Mouse (Mus musculus) CH12.LX (cell line): Measurements from ENCODE around the gene Mdga1. TPM values are rescaled to one million over a fixed set of nuclear protein-coding genes. Genes with fewer than 3 reads are reported as not detected.

Source experiments
- DNase-seq: peaks from one replicate; pipeline ENCODE4 v3.0.0-alpha.2; 2013; ENCODE audit errors: extremely low read depth
- H3K27ac ChIP-seq: 2 replicates; pipeline ENCODE4 v1.5.1; 2012; ENCODE audit warnings: low read depth, mild to moderate bottlenecking, control low read depth, moderate library complexity; ENCODE audit not compliant: insufficient read depth
- H3K27me3 ChIP-seq: replicated peaks from 2 replicates; pipeline ENCODE3; 2012; ENCODE audit warnings: inconsistent platforms
- H3K36me3 ChIP-seq, 2 experiments: replicated peaks in 1 of 2; 2 replicates each; pipeline versions ENCODE3 to v1.6.1; 2012; ENCODE audit warnings: inconsistent platforms in 1 of 2, low read length in 1 of 2, mild to moderate bottlenecking in 1 of 2, mixed read lengths in 1 of 2, moderate library complexity in 1 of 2; ENCODE audit not compliant: control insufficient read depth in 1 of 2, insufficient read depth in 1 of 2
- H3K4me1 ChIP-seq, 2 experiments: 2 replicates each; pipeline ENCODE4 v1.6.1; 2012; ENCODE audit warnings: inconsistent platforms in 1 of 2, moderate library complexity in 1 of 2; ENCODE audit not compliant: insufficient read depth in 2 of 2, control insufficient read depth in 1 of 2
- H3K4me2 ChIP-seq: 2 replicates; pipeline ENCODE4 v1.6.1; 2012; ENCODE audit warnings: low read depth, mild to moderate bottlenecking, control low read depth; ENCODE audit not compliant: poor library complexity, insufficient read depth, severe bottlenecking
- H3K4me3 ChIP-seq, 3 experiments: fragments of 150-350 bp in 1 of 3; sonication (generic) in 1 of 3; replicated peaks in 1 of 3; 2 replicates each; pipeline versions ENCODE3 to v1.5.1; 2011 to 2012; ENCODE audit warnings: low read depth in 2 of 3, low read length in 2 of 3, mild to moderate bottlenecking in 2 of 3, moderate library complexity in 2 of 3, control low read depth in 1 of 3, improper control_type of control experiment in 1 of 3, inconsistent platforms in 1 of 3, mixed read lengths in 1 of 3; ENCODE audit not compliant: poor library complexity in 1 of 3
- H3K79me2 ChIP-seq: replicated peaks from 2 replicates; pipeline ENCODE4 v1.6.1; 2012; ENCODE audit warnings: mild to moderate bottlenecking, moderate library complexity; ENCODE audit not compliant: control insufficient read depth, poor library complexity, insufficient read depth, severe bottlenecking; ENCODE audit errors: extremely low read depth
- H3K9ac ChIP-seq: 2 replicates; pipeline ENCODE4 v1.6.1; 2012; ENCODE audit warnings: low read depth, mild to moderate bottlenecking, control low read depth, moderate library complexity; ENCODE audit not compliant: insufficient read depth
- H3K9me3 ChIP-seq: replicated peaks from 2 replicates; pipeline ENCODE3; 2012; ENCODE audit warnings: low read length, inconsistent platforms, mixed read lengths
- BHLHE40 ChIP-seq: IDR thresholded peaks from 2 replicates; pipeline ENCODE4 v1.6.1; 2011; ENCODE audit warnings: mild to moderate bottlenecking, low read depth, low read length, improper control_type of control experiment
- CHD1 ChIP-seq: IDR thresholded peaks from 2 replicates; pipeline ENCODE4 v1.6.1; 2012; ENCODE audit warnings: low read depth, low read length, improper control_type of control experiment, inconsistent platforms
- CHD2 ChIP-seq: IDR thresholded peaks from 2 replicates; pipeline ENCODE4 v1.6.1; 2011; ENCODE audit warnings: low read length, improper control_type of control experiment
- CTCF ChIP-seq, 2 experiments: IDR thresholded peaks in 1 of 2; conservative IDR thresholded peaks in 1 of 2; 2 replicates each; pipeline ENCODE4 v1.5.1; 2011 to 2012; ENCODE audit warnings: low read depth in 2 of 2, low read length in 2 of 2, improper control_type of control experiment in 1 of 2, inconsistent platforms in 1 of 2, mild to moderate bottlenecking in 1 of 2, moderate library complexity in 1 of 2
- EP300 ChIP-seq: IDR thresholded peaks from 2 replicates; pipeline ENCODE4 v1.6.1; 2011; ENCODE audit warnings: low read length, improper control_type of control experiment
- ETS1 ChIP-seq: conservative IDR thresholded peaks from 2 replicates; pipeline ENCODE4 v1.6.1; 2012; ENCODE audit warnings: low read depth, mild to moderate bottlenecking, inconsistent platforms, low read length, improper control_type of control experiment, moderate library complexity
- JUN ChIP-seq: IDR thresholded peaks from 2 replicates; pipeline ENCODE4 v1.6.1; 2011; ENCODE audit warnings: low read depth, mild to moderate bottlenecking, low read length, improper control_type of control experiment, moderate library complexity; ENCODE audit not compliant: insufficient read depth
- JUND ChIP-seq: conservative IDR thresholded peaks from 2 replicates; pipeline ENCODE4 v1.6.1; 2011; ENCODE audit warnings: low read depth, low read length, improper control_type of control experiment
- KAT2A ChIP-seq: IDR thresholded peaks from 2 replicates; pipeline ENCODE4 v1.6.1; 2012; ENCODE audit warnings: low read length, improper control_type of control experiment, inconsistent platforms; ENCODE audit not compliant: insufficient replicate concordance
- MAFK ChIP-seq: IDR thresholded peaks from 2 replicates; pipeline ENCODE4 v1.6.1; 2011; ENCODE audit warnings: low read length, improper control_type of control experiment; ENCODE audit not compliant: insufficient replicate concordance
- MAX ChIP-seq: IDR thresholded peaks from 2 replicates; pipeline ENCODE4 v1.6.1; 2011; ENCODE audit warnings: low read length, improper control_type of control experiment
- MYC ChIP-seq: IDR thresholded peaks from 2 replicates; pipeline ENCODE4 v1.6.1; 2011; ENCODE audit warnings: low read depth, mild to moderate bottlenecking, improper control_type of control experiment, low read length
- NRF1 ChIP-seq: IDR thresholded peaks from 2 replicates; pipeline ENCODE4 v1.6.1; 2014; ENCODE audit warnings: low read depth, mild to moderate bottlenecking, inconsistent platforms, low read length, improper control_type of control experiment, moderate library complexity
- POLR2AphosphoS2 ChIP-seq: IDR thresholded peaks from 2 replicates; pipeline ENCODE4 v1.6.1; 2011; ENCODE audit warnings: low read depth, low read length, improper control_type of control experiment
- RAD21 ChIP-seq: IDR thresholded peaks from 2 replicates; pipeline ENCODE4 v1.6.1; 2011; ENCODE audit warnings: low read depth, mild to moderate bottlenecking, low read length, improper control_type of control experiment, moderate library complexity
- SIN3A ChIP-seq: IDR thresholded peaks from 2 replicates; pipeline ENCODE4 v1.6.1; 2012; ENCODE audit warnings: low read length, improper control_type of control experiment, inconsistent platforms
- SMC3 ChIP-seq: IDR thresholded peaks from 2 replicates; pipeline ENCODE4 v1.6.1; 2011; ENCODE audit warnings: low read depth, low read length, improper control_type of control experiment
- TBP ChIP-seq: conservative IDR thresholded peaks from 2 replicates; pipeline ENCODE4 v1.6.1; 2011; ENCODE audit warnings: low read depth, low read length, improper control_type of control experiment
- USF2 ChIP-seq: conservative IDR thresholded peaks from 2 replicates; pipeline ENCODE4 v1.6.1; 2011; ENCODE audit warnings: low read depth, low read length, improper control_type of control experiment
- dilution Hi-C: fragments of 300-500 bp; cut with MboI; formaldehyde crosslinking; loops from 2 replicates; pipeline ENCODE4 v1.14.3; 2020; ENCODE audit warnings: low sequenced_read_pairs; ENCODE audit not compliant: extremely low pct_unique_long_range_greater_than_20kb, extremely low pct_ligation_motif_present
- in situ Hi-C: fragments of 300-500 bp; cut with MboI; formaldehyde crosslinking; loops from 3 replicates; pipeline ENCODE4 v1.14.3; 2019; ENCODE audit warnings: low sequenced_read_pairs, low pct_ligation_motif_present, low pct_unique_long_range_greater_than_20kb, mixed read lengths
- polyA plus RNA-seq: library from polyadenylated mRNA; unstranded; fragments of >175 nt; gene quantifications from 2 replicates; pipeline ENCODE4 v1.2.1, GENCODE M21; 2012; ENCODE audit warnings: low read depth; ENCODE audit not compliant: insufficient read length
- total RNA-seq, 2 experiments: library from RNA; depleted of rRNA; stranded (reverse); fragments of 300-350 nt in 1 of 2; fragments of >200 nt in 1 of 2; gene quantifications; 2 replicates each; pipeline ENCODE4 v1.2.3; 2012 to 2014

Gene Mdga1
- total and polyA plus RNA-seq, 3 experiments = 0.29 to 0.39 (median 0.38) TPM

DNA sequence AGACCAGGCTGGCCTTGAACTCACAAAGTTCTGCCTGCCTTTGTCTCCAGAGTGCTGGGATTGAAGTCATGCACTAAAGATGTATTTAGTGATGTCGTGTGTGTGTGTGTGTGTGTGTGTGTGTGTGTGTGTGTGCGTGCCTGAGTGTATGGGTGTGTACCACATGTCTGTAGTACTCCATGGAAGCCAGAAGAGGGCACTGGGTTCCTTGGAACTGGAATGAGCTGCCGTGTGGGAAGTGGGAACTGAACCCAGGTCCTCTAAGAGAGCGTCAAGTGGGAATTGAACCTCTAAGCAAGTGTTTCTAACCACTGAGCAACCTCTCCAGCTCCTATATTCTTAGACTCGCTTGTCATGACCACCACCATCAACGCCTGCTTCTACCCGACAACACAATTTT, 60.9 kb downstream of the Mdga1 start:
- in situ Hi-C loops = no loop called here
- no peak overlapping the region for H3K4me3 ChIP-seq

DNA sequence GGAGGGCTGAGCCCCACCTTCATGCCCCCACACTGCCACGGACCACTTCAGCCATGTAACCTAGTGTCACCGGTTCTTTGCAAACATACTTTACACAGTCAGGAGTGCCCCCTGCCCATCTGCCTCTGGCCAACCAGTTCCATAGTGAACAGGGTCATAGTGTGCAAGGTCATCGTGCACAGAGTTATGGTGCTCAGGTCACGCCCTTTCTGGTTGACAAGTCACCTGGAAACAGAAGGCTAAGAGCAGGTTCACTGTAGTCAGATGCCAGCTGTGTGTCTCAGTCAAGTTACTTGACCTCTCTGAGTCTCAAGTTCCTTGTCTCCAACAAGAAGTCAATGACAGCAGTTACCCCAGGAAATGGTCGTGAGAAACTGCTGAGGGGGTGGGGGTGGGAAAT, 65.2 kb downstream of the Mdga1 start:
- Histone ChIP-seq H3K79me2 (no peaks in the 10 kb centered on the region), H3K36me3 (no peaks in the 10 kb centered on the region), H3K27ac (no peak overlapping the region), H3K9me3 (peaks cover 3% of the 10 kb centered on the region), H3K4me2 (no peak overlapping the region), H3K4me3 (no peak overlapping the region), H3K9ac (no peak overlapping the region), H3K4me1 (no peaks in the 10 kb centered on the region), H3K27me3 (no peaks in the 10 kb centered on the region)
- DNase-seq = no peak
- dilution Hi-C loops = no loop called here
- in situ Hi-C loops = no loop called here
- TF ChIP-seq KAT2A = no peak

More for the DNA sequence above, 60.9 kb downstream of the Mdga1 start:
- no peaks in the 10 kb centered on the region for H3K27me3 ChIP-seq
- H3K9me3 ChIP-seq = peaks cover 3% of the 10 kb centered on the region
- H3K4me2 ChIP-seq = no peak overlapping the region
- dilution Hi-C loops = no loop called here
- H3K27ac ChIP-seq = no peak overlapping the region
- no peak overlapping the region for H3K9ac ChIP-seq
- no peaks in the 10 kb centered on the region for H3K4me1 ChIP-seq
- no peaks in the 10 kb centered on the region for H3K36me3 ChIP-seq
- TF ChIP-seq JUN (no peak), MAX (no peak), EP300 (no peak), USF2 (no peak)
- no peak for DNase-seq
- H3K79me2 ChIP-seq = no peaks in the 10 kb centered on the region

DNA sequence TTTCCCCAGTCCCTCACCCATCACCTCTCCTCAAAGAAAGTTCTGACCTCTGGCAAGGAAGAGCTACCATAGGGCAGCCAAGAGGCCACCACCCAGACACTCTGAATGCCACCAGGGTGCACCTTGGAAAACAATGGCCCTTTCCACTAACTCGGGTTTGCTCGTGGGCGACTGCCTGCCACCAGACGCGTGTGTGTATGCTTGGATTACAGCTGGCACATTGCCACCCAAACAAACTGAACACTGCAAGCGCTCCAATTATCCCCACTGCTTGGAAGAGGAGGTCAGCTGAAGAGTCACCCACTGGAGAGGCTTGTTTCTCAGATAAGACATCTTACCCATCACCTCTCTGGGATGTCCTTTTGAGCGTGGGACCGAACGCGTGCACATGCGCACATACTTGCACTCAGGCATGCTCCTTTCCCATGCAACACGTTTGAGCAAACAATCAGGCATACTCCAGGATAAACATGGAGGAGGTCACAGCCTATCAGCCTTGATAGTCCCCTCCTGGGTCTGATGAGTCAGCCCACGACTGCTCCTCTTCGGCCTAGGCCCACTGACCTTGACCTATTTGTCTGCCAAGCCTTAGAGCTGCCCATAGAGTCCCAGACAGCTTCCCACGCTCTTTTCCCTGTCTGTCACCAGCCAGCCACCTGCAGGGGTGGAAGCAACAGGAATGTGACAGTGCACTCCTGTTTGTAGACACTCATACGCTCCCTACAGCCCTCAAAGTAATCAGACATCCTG, 67.3 kb downstream of the Mdga1 start:
- Histone ChIP-seq H3K4me3 (no peak overlapping the region), H3K79me2 (no peaks in the 10 kb centered on the region), H3K27me3 (no peaks in the 10 kb centered on the region), H3K9ac (no peak overlapping the region), H3K4me2 (no peak overlapping the region), H3K9me3 (no peaks in the 10 kb centered on the region), H3K36me3 (no peaks in the 10 kb centered on the region), H3K27ac (no peak overlapping the region), H3K4me1 (no peaks in the 10 kb centered on the region; a peak in 1 of 4 replicates)
- in situ Hi-C loops (no loop called here), dilution Hi-C loops (no loop called here)
- TF ChIP-seq MAX (no peak), MAFK (no peak), USF2 (no peak), SMC3 (no peak), BHLHE40 (no peak), ETS1 (no peak), JUND (no peak), RAD21 (no peak), SIN3A (no peak), NRF1 (no peak), CHD1 (no peak), JUN (no peak), CHD2 (no peak), CTCF (conservative IDR thresholded peaks at IDR 0.05 in 1 of 2, IDR thresholded peaks at IDR 0.05 in 1 of 2; ENCODE audit: low read depth in 2 of 2, low read length in 2 of 2) (no peak), MYC (no peak), TBP (no peak), POLR2AphosphoS2 (no peak)
- no peak for DNase-seq
